Mouse (Mus musculus): ENCODE measurements around the gene Sart3.

GRCm38 (mm10) chr5:113776128-113776895, 4.0 kb upstream of the Sart3 start:
- TF ChIP-seq CTCF (IDR thresholded peaks at IDR 0.05; ENCODE audit: borderline replicate concordance, control insufficient read depth, extremely low read depth, insufficient read depth, low read length, poor library complexity) (no peak), POLR2A (IDR thresholded peaks at IDR 0.05; ENCODE audit: control insufficient read depth, extremely low read depth, insufficient read depth, low read length, poor library complexity) (no peak)
